Mouse (Mus musculus) MEL (cell line): Measurements from ENCODE around the gene Pla2g3. TPM values are rescaled to one million over a fixed set of nuclear protein-coding genes. Genes with fewer than 3 reads are reported as not detected.

ENCODE experiments used
- DNase-seq: peaks from one replicate; pipeline ENCODE4 v3.0.0; 2011; ENCODE audit warnings: low read depth, low spot score
- H3K27ac ChIP-seq: 2 replicates; pipeline ENCODE4 v1.5.1; 2012; ENCODE audit warnings: low read depth, mild to moderate bottlenecking, control low read depth, low read length, moderate library complexity; ENCODE audit not compliant: control insufficient read depth
- H3K27me3 ChIP-seq, 2 experiments: fragments of 150-350 bp in 1 of 2; sonication (generic) in 1 of 2; 2 replicates each; pipeline ENCODE4 v1.6.1; 2012; ENCODE audit warnings: low read length in 2 of 2, mild to moderate bottlenecking in 2 of 2, improper control_type of control experiment in 1 of 2, moderate library complexity in 1 of 2; ENCODE audit not compliant: insufficient read depth in 2 of 2, control insufficient read depth in 1 of 2
- H3K36me3 ChIP-seq, 2 experiments: 2 replicates each; pipeline ENCODE4 v1.6.1; 2012 to 2014; ENCODE audit warnings: low read length in 2 of 2, improper control_type of control experiment in 1 of 2, inconsistent platforms in 1 of 2, mild to moderate bottlenecking in 1 of 2; ENCODE audit not compliant: insufficient read depth in 2 of 2, control insufficient read depth in 1 of 2
- H3K4me1 ChIP-seq, 2 experiments: fragments of 150-350 bp in 1 of 2; sonication (generic) in 1 of 2; 2 replicates each; pipeline ENCODE4 v1.6.1; 2012; ENCODE audit warnings: low read length in 2 of 2, improper control_type of control experiment in 1 of 2, mild to moderate bottlenecking in 1 of 2; ENCODE audit not compliant: insufficient read depth in 2 of 2, control insufficient read depth in 1 of 2
- H3K4me3 ChIP-seq, 2 experiments: fragments of 150-350 bp in 1 of 2; sonication (generic) in 1 of 2; 2 replicates each; pipeline ENCODE4 v1.5.1; 2012; ENCODE audit warnings: low read depth in 2 of 2, low read length in 2 of 2, mild to moderate bottlenecking in 2 of 2, moderate library complexity in 2 of 2, control low read depth in 1 of 2, improper control_type of control experiment in 1 of 2; ENCODE audit not compliant: control insufficient read depth in 1 of 2, insufficient read depth in 1 of 2
- H3K79me2 ChIP-seq: 2 replicates; pipeline ENCODE4 v1.6.1; 2012; ENCODE audit warnings: mild to moderate bottlenecking, low read length, moderate library complexity; ENCODE audit not compliant: control insufficient read depth, poor library complexity, insufficient read depth
- H3K9ac ChIP-seq: 2 replicates; pipeline ENCODE4 v1.6.1; 2012; ENCODE audit warnings: low read depth, mild to moderate bottlenecking, control low read depth, low read length, moderate library complexity; ENCODE audit not compliant: control insufficient read depth, poor library complexity, severe bottlenecking
- H3K9me3 ChIP-seq: fragments of 150-350 bp; sonication (generic); replicated peaks from 2 replicates; pipeline ENCODE4 v1.6.1; 2012; ENCODE audit warnings: mild to moderate bottlenecking, low read length, improper control_type of control experiment, moderate library complexity; ENCODE audit not compliant: insufficient read depth
- CHD2 ChIP-seq: IDR thresholded peaks from 2 replicates; pipeline ENCODE4 v1.6.1; 2011; ENCODE audit warnings: low read length, improper control_type of control experiment
- E2F4 ChIP-seq: IDR thresholded peaks from 2 replicates; pipeline ENCODE4 v1.6.1; 2011; ENCODE audit warnings: low read depth, low read length, improper control_type of control experiment, borderline replicate concordance
- ELF1 ChIP-seq: IDR thresholded peaks from 2 replicates; pipeline ENCODE4 v1.6.1; 2014; ENCODE audit warnings: low read depth, mild to moderate bottlenecking, inconsistent platforms, low read length, improper control_type of control experiment, moderate library complexity
- EP300 ChIP-seq, 2 experiments: IDR thresholded peaks; 2 replicates each; pipeline ENCODE4 v1.6.1; 2011; ENCODE audit warnings: improper control_type of control experiment in 2 of 2, low read length in 2 of 2, low read depth in 1 of 2, mild to moderate bottlenecking in 1 of 2
- GABPA ChIP-seq: IDR thresholded peaks from 2 replicates; pipeline ENCODE4 v1.6.1; 2012; ENCODE audit warnings: low read depth, mild to moderate bottlenecking, inconsistent platforms, low read length, improper control_type of control experiment, moderate library complexity
- GATA1 ChIP-seq: IDR thresholded peaks from 2 replicates; pipeline ENCODE4 v1.6.1; 2011; ENCODE audit warnings: low read depth, low read length, improper control_type of control experiment
- HCFC1 ChIP-seq: IDR thresholded peaks from 2 replicates; pipeline ENCODE4 v1.6.1; 2012; ENCODE audit warnings: low read depth, mild to moderate bottlenecking, inconsistent platforms, low read length, improper control_type of control experiment, moderate library complexity
- JUND ChIP-seq: IDR thresholded peaks from 2 replicates; pipeline ENCODE4 v1.6.1; 2011; ENCODE audit warnings: low read depth, mild to moderate bottlenecking, improper control_type of control experiment, low read length
- MYB ChIP-seq: IDR thresholded peaks from 2 replicates; pipeline ENCODE4 v1.6.1; 2011; ENCODE audit warnings: mild to moderate bottlenecking, low read depth, low read length, improper control_type of control experiment
- MYC ChIP-seq: IDR thresholded peaks from 2 replicates; pipeline ENCODE4 v1.6.1; 2011; ENCODE audit warnings: low read depth, mild to moderate bottlenecking, low read length, improper control_type of control experiment, moderate library complexity
- NRF1 ChIP-seq: IDR thresholded peaks from 2 replicates; pipeline ENCODE4 v1.6.1; 2014; ENCODE audit warnings: low read depth, mild to moderate bottlenecking, inconsistent platforms, low read length, improper control_type of control experiment, moderate library complexity; ENCODE audit not compliant: poor library complexity, insufficient read depth, severe bottlenecking
- POLR2A ChIP-seq, 2 experiments: IDR thresholded peaks; 2 replicates each; pipeline ENCODE4 v1.6.1; 2011 to 2012; ENCODE audit warnings: low read length in 2 of 2, mild to moderate bottlenecking in 2 of 2, control low read depth in 1 of 2, improper control_type of control experiment in 1 of 2, low read depth in 1 of 2, moderate library complexity in 1 of 2; ENCODE audit not compliant: control insufficient read depth in 1 of 2, insufficient read depth in 1 of 2, poor library complexity in 1 of 2
- POLR2AphosphoS2 ChIP-seq: IDR thresholded peaks from 2 replicates; pipeline ENCODE4 v1.6.1; 2011; ENCODE audit warnings: low read length, improper control_type of control experiment
- POLR2AphosphoS5 ChIP-seq: IDR thresholded peaks from 2 replicates; pipeline ENCODE4 v1.6.1; 2012; ENCODE audit warnings: low read depth, borderline replicate concordance, mild to moderate bottlenecking, inconsistent platforms, low read length, moderate library complexity, mixed read lengths
- RAD21 ChIP-seq: IDR thresholded peaks from 2 replicates; pipeline ENCODE4 v1.6.1; 2011; ENCODE audit warnings: mild to moderate bottlenecking, low read depth, low read length, improper control_type of control experiment
- RCOR1 ChIP-seq: IDR thresholded peaks from 2 replicates; pipeline ENCODE4 v1.6.1; 2012; ENCODE audit warnings: low read depth, mild to moderate bottlenecking, inconsistent platforms, low read length, improper control_type of control experiment
- SIN3A ChIP-seq: IDR thresholded peaks from 2 replicates; pipeline ENCODE4 v1.6.1; 2012; ENCODE audit warnings: low read length, improper control_type of control experiment, inconsistent platforms
- SMC3 ChIP-seq: IDR thresholded peaks from 2 replicates; pipeline ENCODE4 v1.6.1; 2011; ENCODE audit warnings: low read depth, low read length, improper control_type of control experiment
- TBP ChIP-seq: IDR thresholded peaks from 2 replicates; pipeline ENCODE4 v1.8.0; 2011; ENCODE audit warnings: low read depth, low read length, improper control_type of control experiment
- ZKSCAN1 ChIP-seq: IDR thresholded peaks from 2 replicates; pipeline ENCODE4 v1.6.1; 2012; ENCODE audit warnings: low read depth, mild to moderate bottlenecking, inconsistent platforms, low read length, improper control_type of control experiment, moderate library complexity
- ZNF384 ChIP-seq: IDR thresholded peaks from 2 replicates; pipeline ENCODE4 v1.6.1; 2012; ENCODE audit warnings: low read depth, mild to moderate bottlenecking, inconsistent platforms, low read length, improper control_type of control experiment
- polyA plus RNA-seq, 2 experiments: library from polyadenylated mRNA; stranded (reverse) in 1 of 2; unstranded in 1 of 2; fragments of >175 nt in 1 of 2; fragments of >200 nt in 1 of 2; gene quantifications; 2 replicates each; pipeline versions ENCODE4 v1.2.1 to v1.2.4; 2012; ENCODE audit warnings: low replicate concordance in 2 of 2, low read depth in 1 of 2; ENCODE audit not compliant: insufficient read length in 2 of 2, insufficient read depth in 1 of 2, missing spikeins in 1 of 2
- total RNA-seq: library from RNA; depleted of rRNA; stranded (reverse); fragments of 300-350 nt; gene quantifications from 2 replicates; pipeline ENCODE4 v1.2.3, GENCODE M21; 2012

Gene Pla2g3
- total and polyA plus RNA-seq, 3 experiments: 0.15 to 0.39 TPM; not detected in 1

- peak; percentile 12; the same call in 1 of the 2 replicates for TF ChIP-seq SMC3
- 0 out of 2 replicates have a peak, but pooled peaks have one; percentile 38 for TF ChIP-seq ZKSCAN1
- 0 out of 2 replicates have a peak, but pooled peaks have one; percentile 16 for TF ChIP-seq HCFC1
- TF ChIP-seq JUND: 0 out of 2 replicates have a peak, but pooled peaks have one; percentile 41
These were observed 31.1 kb downstream of the Pla2g3 start (continued) for GRCm38 (mm10) chr11:3519051-3519726.

GRCm38 (mm10) chr11:3519756-3520398 lies 31.8 kb downstream of the Pla2g3 start:
- Histone ChIP-seq H3K36me3 (peaks cover 11 to 23% of the 10 kb centered on the region in 2 experiments; a peak in 3 of 4 replicates), H3K27me3 (no peaks in the 10 kb centered on the region), H3K79me2 (peaks cover 15% of the 10 kb centered on the region), H3K4me3 (no peak overlapping the region), H3K9ac (no peak overlapping the region), H3K27ac (no peak overlapping the region), H3K4me1 (peaks cover 0 to 46% of the 10 kb centered on the region in 2 experiments; a peak in 2 of 4 replicates), H3K9me3 (no peaks in the 10 kb centered on the region)
- TF ChIP-seq POLR2A (IDR thresholded peaks at IDR 0.05; ENCODE audit: control insufficient read depth in 1 of 2, insufficient read depth in 1 of 2, low read depth in 1 of 2, low read length in 2 of 2, poor library complexity in 1 of 2) (peak; percentile 7 to 36; a peak in 1 of 4 replicates), POLR2AphosphoS2 (peak; percentile 9), POLR2AphosphoS5 (peak; percentile 70; the same call in 1 of the 2 replicates), CHD2 (no peak), SIN3A (0 out of 2 replicates have a peak, but pooled peaks have one; percentile 12)
- peak; percentile 59 for DNase-seq

- H3K9ac ChIP-seq: no peak overlapping the region
These were observed 32.8 kb downstream of the Pla2g3 start for GRCm38 (mm10) chr11:3520919-3521318.

More at GRCm38 (mm10) chr11:3520919-3521318, 32.8 kb downstream of the Pla2g3 start:
- Histone ChIP-seq H3K79me2 (peaks cover 25% of the 10 kb centered on the region), H3K27ac (no peak overlapping the region), H3K36me3 (peaks cover 11 to 19% of the 10 kb centered on the region in 2 experiments; a peak in 3 of 4 replicates), H3K4me3 (no peak overlapping the region), H3K27me3 (no peaks in the 10 kb centered on the region), H3K4me1 (peaks cover 0 to 44% of the 10 kb centered on the region in 2 experiments; a peak in 3 of 4 replicates), H3K9me3 (no peaks in the 10 kb centered on the region)
- TF ChIP-seq POLR2AphosphoS2: no peak; the same call in 1 of the 2 replicates
- no peak for TF ChIP-seq MYC
- no peak for TF ChIP-seq NRF1
- no peak for TF ChIP-seq RAD21
- no peak for TF ChIP-seq ZNF384
- TF ChIP-seq GABPA: no peak
- TF ChIP-seq TBP: no peak
- no peak for TF ChIP-seq ELF1
- no peak for TF ChIP-seq GATA1
- TF ChIP-seq EP300 (IDR thresholded peaks at IDR 0.05; ENCODE audit: low read depth in 1 of 2, low read length in 2 of 2): no peak
- TF ChIP-seq RCOR1: no peak
- no peak for TF ChIP-seq E2F4
- no peak for TF ChIP-seq MYB
- DNase-seq: peak; percentile 46
